Mouse (Mus musculus) right cerebral cortex, adult 18-20 months (tissue): Measurements from ENCODE around the gene Snrpb2.

Experiments used
- DNase-seq: peaks from one replicate; pipeline ENCODE4 v3.0.0; 2022; ENCODE audit warnings: mixed read lengths

Snrpb2 gene

DNA sequence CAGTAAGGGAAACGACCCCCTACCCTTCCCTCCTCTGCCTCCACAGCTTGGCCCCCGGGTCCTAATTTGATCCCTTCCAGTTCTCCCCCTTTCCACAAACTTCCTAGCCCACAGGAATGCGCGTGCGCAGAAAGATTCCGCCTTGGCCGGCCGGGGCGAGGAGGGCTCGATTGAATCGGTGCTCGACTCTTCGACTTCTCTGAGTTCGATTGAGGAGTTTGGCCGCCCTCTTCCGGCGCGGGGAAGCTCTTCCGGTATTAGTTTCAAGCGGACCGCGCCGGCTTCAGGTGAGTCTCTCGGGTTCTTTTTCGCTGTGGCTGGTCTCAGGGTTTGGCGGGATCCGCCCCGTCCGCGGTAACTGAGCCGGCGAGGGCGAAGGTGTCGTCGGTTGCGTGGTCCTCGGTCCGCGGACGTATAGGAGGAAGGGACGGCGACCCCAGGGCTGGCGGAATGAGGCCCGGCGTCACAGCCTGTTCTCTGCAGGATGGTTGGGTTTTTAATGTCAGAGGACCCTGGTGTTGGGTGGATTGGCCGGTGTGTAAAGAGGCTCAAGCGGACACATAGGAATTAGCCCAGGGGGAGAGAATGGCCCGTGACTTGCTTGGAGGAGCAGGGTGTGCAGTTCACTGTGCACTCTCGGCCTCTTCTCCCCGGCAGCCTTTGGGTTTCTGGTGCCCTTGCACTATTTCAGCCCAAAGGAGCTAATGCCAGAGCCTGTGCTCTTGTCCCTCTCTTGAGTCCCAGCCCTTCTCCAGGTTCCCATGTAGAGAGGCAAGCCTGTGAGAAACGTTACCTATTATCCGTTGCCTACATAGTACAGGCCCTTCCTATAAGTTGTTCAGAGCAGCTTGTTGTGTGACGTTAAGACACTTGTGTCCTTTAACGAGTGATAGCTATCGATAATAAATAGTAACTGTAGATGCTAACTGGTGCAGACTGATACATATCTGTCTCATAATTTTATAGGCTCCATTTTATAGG is at the start of gene Snrpb2:
Gene Snrpb2, plus strand, starts transcription at position 228 of the 981 bp plus-strand sequence.
- DNase-seq: peak; percentile 89

DNA sequence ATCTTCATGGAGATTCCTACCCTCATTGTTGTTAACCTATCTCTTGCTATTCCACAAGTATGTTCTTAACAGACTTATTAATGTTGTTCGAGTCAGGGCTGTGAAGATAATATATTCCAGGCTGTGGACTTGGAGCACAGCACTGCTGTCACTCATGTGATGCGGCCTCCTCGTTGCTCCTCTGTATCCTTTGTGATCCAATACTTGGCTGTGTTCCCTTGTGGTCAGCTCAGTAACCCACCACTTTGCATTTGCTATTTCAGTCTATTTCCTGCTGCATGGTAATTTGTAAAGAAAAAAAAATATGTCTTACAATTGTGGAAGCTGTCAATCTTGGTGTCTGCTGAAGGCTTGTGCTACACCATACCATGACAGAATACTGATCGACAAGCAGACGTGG is 49.8 kb upstream of the Snrpb2 start:
- no peak for DNase-seq

DNA sequence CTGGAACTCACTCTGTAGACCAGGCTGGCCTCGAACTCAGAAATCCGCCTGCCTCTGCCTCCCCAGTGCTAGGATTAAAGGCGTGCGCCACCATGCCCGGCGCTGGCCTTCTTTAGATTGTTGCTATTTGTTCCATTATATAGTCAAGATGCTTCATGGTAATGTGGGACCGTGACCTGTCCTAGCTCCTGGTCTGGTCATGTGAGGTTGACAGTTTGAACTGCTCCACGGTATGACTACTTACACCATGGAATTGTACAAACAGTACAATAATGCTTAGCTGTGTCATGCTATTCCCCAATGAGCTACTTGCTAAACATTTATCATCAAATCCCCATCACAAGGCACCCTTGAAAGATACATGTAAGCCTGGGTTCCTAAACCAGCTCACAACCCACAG is 44.8 kb upstream of the Snrpb2 start:
- no peak for DNase-seq

DNA sequence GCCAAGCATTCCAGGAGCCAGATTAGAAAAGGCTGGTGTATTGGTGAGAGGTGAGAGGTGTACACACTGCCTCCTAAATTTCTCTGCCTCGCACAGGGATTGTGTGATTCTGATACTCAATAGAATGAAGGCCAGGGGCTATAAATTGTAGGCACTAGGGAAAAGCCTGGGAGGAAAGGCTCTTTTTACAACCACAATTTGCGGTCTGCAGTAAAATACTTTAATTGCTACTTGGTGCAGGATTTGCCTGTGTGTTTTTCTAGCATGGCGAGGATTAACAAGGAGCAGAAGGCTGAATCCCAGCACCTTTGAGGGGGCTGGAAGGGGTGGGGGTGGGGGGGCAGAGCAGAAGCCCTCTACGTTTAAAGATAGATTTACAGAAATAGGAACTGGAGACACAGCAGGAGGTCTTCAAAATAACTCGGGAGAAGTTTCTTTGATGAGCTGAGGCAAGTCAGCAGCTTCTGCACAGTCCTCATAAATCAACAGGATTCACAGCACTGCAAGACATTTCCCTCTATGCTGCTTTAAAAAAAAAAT is 44.2 kb upstream of the Snrpb2 start:
- DNase-seq: no peak

DNA sequence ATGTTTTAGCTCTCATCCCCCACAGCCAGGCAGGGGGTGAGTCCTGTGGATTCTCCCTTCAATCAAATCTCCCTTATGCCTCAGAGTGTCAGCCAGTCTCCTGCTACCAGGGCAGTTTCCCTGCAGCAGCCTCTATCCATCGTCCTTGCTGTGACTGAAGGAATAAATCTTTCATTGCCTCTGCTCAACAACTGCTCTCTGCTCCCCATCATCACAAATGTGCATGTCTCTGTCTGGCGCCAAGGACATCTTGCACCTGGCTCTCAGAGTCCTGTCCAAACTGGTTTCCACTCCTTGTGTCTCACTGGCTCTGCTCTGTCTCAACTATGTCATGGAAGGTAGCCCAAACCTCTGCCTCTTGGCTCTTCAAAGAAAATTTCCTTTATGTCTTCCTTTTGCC is 43.1 kb upstream of the Snrpb2 start:
- DNase-seq: no peak

DNA sequence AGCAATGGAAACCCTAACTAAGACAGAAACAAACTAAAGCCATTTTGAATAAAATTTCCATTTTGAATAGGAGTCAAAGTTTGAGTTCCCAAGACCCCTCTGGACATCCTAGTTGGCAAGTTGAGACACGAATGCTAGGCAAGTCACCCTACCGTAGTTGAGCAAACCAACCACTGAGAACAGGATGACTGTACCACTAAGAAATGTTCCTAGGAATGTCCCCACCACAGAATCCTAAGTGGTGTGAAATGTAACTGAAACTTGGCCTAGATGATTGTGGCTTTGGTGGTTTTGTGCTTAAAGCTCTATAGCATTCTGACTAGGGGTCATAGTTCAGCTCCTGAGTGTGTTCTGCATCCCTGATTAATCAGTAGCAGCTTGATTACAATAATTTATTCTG is 39.5 kb upstream of the Snrpb2 start:
- DNase-seq: no peak

DNA sequence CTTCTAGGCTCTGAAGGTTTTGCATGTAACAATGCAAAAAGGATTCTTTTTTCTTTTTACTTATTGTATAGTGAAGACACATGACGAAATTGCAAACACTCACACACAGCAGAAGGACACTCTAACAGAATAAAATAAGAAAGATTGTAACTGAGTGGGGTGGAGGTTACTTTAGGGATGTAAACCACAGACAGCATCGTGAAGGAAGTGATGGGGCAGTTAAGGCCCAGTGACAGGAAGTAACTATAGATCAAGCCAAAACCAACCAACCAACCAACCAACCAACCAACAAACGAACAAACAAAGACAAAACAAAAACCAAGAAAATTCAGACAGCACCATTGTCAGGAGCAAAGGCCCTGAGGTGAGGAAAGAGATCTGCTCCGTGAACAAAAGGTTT is 38.6 kb upstream of the Snrpb2 start:
- no peak for DNase-seq

DNA sequence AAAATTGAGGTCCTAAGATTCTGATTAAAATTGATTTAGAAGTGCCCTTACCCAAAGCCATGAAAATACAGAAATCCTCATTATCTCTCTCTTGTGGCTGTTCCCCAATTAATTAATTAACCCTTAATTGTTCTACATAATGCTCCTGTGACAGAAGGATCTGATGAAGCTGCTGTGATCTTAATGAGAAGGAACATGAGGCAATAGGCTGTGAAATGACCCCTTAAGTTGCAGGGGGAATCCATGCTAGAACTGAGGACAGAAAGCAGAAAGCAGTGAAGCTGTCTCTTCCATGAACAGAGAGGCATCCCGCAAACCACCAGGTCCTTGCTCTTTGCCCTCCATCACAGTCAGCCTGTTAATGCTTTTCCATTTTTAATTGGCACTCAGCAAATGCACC is 31.6 kb upstream of the Snrpb2 start:
- DNase-seq: no peak

DNA sequence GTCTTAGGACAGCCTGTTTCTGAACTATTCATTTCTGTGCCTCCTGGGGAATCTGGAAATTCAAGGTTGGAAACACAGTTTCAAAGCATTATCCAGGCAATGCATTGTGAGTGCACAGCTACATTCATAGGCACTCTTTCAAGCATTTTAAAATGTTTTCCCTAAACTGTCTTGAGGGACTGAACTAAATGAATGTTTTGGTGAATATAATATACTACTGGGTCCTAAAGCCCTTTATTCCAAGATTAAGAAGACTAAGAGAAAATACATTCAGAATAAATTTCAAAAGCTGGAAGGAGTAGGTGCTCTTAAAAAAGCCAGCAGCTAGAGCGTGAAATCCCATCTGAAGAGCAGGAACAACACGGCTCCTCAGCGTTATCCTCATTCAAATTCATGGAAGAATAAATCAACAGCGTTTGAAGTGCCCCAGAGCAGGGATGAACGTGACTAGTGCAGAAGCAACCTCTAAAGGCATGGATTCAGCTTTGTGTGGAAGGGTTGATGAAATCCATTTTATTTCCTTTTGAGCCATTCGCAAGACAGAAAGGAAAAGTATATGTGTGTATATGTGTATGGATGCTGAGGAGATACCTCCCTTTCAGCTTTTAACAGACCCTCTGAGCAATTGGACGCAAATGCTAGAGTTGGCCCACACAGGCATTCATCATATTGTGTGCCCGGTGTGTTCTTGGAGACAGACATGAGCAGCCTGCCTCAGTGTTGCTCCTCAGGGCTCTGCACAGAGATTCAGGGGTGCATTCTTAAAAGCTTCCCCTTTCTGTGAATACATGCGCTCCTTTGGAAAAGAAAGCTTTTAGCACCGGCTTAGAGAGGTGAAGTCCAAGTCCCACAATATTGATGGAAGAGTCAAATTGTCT is 30.2 kb upstream of the Snrpb2 start:
- no peak for DNase-seq

DNA sequence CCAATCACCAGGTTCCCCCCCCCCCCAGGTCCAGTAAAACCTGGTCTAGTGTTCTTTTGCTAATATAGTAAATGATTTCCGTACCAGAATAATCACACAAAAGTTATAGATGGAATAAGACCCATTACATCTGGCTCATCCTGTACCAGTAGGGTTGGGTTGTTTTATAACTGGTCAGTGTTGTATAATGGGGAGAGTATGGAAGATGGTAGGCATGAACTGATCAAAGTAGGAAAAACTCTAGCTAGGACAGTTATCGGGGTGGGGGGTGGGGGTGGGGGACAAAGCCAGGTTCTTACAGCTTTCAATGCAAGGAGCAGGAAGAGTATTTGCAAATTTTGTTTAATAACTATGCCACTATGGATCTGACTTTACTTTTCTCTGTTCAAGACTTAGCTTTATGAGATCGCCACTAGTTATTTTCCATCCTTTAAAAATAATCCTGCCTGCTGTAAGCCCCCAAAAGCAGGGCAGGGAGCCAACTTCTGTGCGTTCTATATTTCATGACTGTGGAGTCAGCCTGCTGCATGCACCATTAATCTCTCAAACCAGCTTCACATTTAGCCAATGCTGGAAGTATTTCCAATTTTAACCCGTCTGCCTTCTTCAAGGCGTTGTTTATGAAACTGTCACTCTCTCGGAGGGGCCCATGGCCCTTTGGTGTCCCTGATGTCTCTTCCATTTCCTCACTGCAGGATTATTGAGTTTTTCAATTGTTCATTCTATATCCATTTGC is 28.3 kb upstream of the Snrpb2 start:
- DNase-seq: peak; percentile 41

DNA sequence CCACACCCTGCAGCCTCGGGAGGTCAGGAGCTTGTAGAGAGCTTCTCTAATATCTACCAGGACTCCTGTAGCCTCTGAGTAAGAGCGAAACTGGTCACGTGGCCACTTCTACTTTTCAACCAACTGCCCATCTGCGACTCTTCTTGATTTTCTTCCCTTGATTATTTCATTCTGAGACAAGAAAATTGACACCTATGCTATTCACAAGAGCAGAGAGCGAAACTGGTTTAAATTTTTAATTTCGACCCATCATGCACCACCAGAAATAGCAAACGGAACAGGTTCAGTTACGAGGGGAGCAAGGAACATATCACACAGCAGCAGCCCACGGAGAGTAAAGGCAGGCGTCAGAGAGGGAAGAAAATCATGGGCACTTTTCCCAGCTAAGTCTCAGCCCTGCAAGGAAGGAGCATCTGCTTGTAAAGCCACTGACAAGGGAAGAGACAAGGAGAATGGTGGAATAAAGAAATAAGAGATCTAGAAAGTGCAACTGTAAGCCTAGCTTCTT is 27.7 kb upstream of the Snrpb2 start:
- peak; percentile 41 for DNase-seq

DNA sequence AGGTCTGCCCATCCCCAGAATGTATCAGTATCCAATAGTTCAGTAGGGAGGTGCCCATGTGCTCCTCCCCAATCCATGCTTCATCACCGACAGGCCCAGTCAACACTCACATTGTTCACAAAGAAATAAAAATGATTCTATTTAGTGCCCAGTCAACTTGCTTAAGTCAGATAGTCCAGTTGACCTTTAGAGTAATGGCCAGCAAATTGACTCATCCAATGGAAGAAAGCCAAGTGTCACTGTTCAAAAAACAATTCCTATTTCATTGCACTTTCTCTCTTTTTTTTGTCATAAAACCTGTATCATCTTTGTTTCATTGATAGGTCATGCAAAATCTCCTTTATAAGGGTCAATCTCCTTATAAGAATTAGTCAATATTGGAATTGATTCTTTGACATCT is 21.2 kb upstream of the Snrpb2 start:
- no peak for DNase-seq

DNA sequence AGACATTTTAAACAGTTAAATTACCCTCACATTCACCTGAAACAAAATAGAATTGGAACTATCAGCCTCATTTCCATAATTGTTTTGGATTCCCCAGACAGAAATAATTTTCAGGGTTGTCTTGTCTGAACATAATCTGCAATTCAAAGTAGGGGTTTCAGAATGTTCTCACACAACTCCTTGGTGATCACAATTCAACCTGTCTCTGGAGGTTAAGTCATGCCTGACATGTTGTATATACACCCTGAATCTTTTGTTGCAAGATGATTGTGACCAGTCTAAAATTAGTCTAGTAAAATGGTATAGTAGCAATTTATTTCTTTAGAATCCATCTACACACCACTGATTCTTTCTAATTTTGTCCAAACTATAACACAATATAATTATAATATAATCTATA is 7.6 kb upstream of the Snrpb2 start:
- no peak for DNase-seq

DNA sequence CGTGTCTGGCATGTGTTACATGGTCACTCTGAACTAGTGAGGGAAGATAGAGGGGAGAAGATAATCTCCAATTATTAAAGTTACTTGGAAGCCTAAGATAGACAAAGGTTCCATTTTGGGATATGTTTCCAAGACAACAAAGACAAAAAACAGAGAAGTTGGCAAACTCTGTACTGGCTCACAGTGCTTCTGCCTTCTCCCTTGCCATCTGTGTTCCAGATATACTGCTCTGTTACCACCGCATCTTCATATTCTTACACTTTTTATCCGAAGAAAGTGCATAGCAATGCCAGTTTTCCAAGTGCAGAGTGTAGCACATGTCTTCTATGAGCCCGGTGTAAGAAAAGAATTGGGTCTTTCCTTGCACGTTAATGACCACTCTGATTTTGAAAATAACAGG is 6.1 kb upstream of the Snrpb2 start:
- DNase-seq: peak; percentile 44

DNA sequence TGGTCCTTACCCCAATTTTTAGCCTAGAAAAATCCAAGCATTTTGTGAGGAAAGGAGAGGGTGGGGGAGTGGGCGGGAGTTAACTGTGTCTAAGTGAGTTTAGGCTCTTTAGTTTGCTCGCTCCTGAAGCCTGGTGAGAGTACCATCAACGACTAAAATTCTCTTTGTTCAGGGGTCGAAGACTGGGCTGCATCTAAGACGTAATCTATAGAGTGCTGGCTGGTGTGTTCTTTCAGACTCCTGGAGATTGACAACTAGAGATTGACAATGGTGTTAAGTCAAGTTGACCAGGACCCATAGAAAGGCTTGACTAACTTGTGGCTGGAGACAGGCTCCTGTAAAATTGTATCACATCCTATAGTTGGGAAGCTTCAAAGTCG is 417 bp upstream of the Snrpb2 start:
- no peak for DNase-seq

DNA sequence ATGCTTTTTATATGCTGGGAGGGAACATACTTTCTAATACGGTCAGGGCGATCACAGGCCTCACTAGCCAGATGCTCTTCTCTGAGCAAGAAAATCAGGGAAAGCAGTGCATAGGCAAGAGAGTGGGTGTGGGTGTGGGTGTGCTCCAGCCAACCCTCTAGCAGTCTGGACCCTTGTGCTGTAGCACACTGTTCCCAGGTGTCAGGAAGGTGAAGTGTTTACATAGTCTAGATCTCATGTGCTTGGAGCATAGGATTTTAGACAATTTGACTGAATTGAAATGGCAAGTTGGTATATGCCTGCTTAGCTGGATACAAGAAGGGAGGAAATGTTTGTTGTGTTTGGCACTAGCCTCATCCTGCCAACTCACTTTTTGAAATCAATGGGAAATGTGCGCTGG is 3.1 kb downstream of the Snrpb2 start:
- no peak for DNase-seq

DNA sequence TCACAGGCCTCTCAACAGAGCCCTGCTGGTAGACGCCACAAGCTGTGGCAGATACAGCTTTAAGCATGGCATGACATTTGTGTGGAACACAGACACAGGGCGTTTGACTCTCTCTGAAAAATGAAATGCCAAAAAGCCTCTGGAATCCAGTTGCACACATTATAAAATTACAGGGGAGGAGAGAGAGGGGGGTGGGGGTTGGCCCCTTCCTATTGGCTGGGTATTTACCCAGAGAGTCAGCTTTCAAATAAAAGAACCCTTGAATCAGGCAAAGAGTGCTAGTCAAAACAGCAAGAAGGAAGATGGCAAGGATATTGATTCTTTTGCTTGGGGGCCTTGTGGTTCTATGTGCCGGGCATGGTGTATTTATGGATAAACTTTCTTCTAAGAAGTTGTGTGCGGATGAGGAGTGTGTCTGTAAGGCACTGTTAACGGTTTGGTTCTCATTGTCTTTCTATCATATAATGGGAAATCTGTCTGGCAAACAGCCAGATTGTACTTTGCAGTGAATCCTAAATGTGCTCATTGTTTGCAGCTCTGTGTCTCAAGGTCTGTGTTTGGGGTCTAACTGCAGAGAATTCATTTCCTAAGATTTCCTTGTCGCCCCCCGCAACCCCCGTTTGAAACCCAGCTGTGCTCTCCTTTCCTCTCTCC is 15.5 kb downstream of the Snrpb2 start, which contains the start of gene Otor:
Gene Otor, plus strand, starts transcription at position 276 of the 654 bp plus-strand sequence.
- no peak for DNase-seq

DNA sequence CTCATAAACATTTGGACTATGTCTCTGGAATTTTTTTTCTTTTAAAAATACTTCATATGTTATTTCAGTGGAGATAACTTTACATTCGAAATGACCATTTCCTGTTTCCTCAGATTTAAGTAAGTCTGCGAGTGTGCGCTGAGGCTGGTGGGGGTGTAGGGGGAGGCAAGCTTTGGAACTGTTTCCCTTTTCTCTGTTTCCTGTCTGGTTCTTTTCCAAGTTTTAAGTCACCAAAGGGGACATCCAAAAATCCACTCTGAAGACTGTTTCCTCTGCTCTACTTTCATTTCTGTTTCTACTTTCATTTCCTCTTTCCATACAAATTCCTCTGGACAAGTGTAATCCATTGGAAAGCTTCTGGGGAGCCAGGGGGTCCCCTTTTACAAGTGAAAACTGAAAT is 18.9 kb downstream of the Snrpb2 start:
- DNase-seq: no peak

DNA sequence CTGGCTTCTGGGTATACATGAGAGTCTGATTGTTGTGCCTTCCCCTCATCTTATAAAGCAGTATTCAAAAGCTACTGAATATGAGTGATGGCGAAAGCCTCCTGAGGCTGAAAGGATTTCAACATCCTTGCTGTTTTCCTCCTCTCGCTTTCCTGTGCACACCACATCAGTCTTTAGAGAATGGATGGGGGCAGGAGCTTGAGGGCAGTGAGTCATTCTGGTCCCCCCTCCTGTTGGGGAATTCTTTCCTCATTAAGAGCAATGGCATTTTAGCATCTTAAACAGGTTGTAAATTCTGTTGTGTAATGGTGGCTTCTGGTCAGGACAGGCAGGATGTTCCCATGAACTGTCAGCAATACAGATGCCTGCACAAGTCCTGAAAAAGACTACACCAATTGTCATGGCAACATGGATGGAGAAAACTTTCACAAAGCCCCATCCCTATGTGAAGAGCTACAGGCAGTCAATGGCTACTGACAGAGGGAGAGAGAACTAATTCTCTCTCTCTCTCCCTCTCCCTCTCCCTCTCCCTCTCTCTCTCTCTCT is 22.1 kb downstream of the Snrpb2 start:
- no peak for DNase-seq

DNA sequence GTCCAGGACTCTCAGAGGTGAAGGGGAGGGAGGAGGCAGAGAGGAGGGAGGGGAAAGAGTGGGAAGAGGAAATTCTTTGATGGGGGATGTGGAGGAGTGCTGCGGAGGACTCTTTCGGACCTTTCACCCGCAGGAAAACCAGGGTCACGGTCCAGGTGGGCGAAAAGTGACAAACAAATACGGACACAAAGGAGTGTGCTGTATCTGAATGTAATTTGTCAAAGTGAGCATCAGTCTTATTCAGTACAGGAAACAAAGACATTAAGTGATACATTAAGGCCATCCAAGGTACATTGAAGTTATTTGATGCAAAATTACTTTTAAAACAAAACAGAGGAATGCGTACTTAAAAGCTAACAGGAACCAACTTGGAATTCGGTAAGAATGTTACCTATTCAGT is 27.0 kb downstream of the Snrpb2 start:
- no peak for DNase-seq

DNA sequence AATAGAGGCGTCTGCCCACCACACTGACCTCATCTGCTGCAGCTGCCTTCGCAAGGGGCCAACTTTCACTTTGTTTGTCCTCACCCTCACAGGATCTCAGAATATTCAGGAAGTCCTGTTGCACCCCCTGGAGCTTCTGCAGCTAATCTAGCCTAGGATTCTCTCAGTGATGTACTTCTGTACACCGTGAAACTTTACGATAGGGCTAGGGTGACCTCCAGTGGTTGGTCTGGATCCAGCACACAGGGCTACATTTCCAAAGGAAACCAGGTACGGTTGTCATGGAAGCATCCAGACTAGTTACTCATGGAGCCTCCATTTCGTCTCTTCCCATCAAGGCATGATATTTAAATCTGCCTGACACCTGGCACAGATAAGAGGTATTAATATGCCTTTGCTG is 30.9 kb downstream of the Snrpb2 start:
- DNase-seq: peak; percentile 82

DNA sequence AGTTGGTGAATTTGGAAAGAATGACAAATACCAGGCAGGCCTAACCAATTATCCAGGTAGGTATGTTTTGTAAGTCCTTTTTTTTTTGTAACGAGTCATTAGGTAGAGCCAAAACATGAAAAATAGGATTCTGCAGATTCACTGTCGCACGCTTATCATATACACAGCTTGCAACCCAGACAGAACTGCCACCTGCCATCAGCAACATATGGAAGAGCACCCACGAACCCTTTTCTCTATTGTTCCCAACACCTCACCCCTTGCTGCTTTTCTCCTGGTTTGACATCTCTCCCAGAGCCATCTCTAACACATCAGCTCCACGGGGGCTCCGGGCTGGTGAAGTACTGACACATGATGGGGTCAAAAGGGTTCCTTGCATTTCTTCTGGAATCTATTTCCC is 31.9 kb downstream of the Snrpb2 start:
- no peak for DNase-seq
